Mouse (Mus musculus) neutrophil, adult 83 days (primary cell): ENCODE measurements around the gene Glmp. TPM values are rescaled to one million over a fixed set of nuclear protein-coding genes. Genes with fewer than 3 reads are reported as not detected.

ENCODE experiments used
- total RNA-seq, 2 experiments: library from RNA; stranded (reverse); gene quantifications; one replicate each; pipeline ENCODE4 v1.2.4; 2023

Gene Glmp
- 100 to 1,000 TPM; 114 to 115 TPM for total RNA-seq

DNA sequence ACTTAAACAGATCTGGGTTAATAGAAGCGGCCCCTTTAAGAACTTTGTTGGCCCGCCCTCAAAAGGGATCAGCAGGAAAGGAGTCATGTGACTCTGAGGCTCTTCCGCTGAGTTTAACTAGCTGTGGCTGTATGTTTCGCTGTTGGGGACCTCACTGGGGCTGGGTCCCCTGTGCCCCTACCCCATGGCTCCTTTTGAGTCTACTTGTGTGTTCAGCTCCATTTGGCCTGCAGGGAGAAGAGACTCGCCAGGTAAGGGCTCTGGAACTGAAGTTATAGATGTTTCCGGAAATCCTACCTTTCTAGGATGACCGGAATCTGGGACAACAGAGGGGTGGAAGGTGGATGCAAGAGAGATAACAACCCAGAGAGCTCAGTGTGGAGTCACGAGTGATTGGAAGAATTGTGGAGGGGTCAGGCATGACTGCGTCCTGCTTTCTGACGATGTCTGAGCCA is at the start of gene Glmp:
Gene Glmp, plus strand, starts transcription at position 73 of the 455 bp plus-strand sequence.

DNA sequence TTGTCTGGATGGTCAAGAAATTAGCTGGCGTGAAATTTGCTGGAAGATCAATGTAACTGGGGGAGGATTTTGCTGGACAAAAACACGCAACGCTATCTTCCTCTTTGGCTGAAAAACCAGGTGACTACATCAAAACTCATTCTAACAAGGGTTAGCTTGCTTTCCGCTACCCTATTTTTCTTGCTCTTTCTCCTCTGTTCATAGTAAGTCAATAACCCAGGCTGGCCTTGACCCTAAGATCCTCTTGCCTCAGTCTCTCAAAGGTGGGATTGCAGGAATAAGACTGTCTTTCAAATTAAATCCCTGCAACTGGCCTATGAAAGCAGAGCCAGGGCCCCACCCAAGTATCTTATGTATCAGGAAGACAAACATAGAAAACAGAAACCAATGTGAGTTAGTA is 37.7 kb upstream of the Glmp start, which contains the start of gene Gm38392:
Gene Gm38392, minus strand, starts transcription at position 101 of the 400 bp plus-strand sequence.

DNA sequence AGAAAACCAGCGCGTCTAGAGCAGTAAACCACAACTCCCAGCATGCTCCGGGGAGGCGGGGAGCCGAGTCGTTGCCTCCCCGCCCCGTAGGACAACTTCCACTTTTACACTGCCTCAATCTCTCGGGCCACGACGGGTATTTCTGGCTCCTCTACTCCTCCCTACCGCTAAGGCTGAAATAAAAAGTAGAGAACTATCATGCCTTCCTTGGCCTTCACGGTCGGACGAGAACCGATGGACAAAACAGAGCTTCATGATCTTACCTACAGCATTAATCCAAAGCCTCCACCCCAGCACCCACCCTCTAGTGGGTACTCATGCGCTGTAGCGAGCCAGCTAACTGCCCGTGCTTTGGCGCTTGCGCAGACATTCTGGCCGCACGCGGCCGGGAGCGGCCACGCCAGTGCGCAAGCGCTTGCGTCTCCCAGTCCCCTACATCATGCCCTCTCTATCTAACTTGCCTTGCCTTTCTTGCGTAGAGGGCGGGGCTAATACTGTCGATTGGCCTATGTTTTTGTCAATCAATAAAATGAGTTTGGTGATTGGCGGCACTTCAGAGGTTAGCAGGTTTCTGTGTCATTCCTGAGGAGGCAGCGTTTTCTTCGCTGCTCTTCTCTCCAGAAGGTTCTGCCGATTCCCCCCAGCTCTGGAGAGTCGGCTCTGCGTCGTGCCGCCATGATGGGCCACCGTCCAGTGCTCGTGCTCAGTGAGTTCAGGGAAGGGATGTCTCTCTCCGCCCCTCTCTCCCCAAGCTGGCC is 28.1 kb upstream of the Glmp start, which contains the start of the genes Tsacc and Cct3:
Gene Tsacc, minus strand, starts transcription at position 439 of the 758 bp plus-strand sequence.
Gene Cct3, plus strand, starts transcription at position 556 of the 758 bp plus-strand sequence.

DNA sequence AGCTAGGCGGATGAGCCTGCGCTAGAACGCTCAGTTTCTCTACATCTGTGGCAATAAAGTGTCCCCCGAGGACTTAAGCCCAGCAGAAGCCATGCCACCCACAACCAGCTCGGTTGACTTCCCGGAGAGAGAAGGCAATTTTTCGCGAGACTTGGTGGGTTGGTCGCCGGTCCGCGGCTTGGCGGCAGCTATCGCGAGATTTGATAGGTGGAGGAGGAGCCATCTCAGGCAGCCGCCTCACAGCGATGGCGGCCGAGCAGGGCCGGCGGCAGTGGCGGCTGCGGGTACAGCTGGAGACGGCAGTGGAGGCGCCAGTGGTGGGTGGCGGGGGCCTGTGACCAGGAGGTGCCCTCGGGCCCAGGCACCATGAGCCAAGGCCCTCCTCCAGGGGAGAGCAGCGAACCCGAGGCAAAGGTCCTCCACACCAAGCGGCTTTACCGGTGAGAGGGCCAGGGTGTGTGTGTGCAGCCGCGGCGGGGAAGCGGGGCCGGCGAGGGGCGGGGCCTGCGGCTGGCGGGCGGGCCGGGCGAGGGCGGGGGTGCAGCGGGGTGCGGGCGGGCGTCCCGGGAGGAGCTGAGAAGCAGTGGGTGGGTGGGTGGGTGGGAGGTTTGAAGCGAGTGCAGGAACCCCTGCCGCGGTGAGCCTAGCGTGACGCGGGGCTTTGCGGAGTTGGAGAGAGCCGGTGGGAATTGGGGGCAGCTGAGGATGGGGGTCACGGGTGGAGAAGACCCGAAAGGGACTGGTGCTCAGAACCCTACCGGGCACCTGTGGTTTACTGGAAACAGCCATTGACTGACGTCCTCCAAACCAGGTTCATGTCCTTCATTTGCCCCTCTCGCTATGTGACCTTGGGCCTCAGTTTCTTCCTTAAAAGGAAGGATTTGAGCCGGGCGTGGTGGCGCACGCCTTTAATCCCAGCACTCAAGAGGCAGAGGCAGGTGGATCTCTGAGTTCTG is 11.5 kb downstream of the Glmp start, which contains the start of the genes Tmem79 and Smg5:
Gene Tmem79, minus strand, starts transcription at position 91 of the 956 bp plus-strand sequence.
Gene Smg5, plus strand, starts transcription at position 203 of the 956 bp plus-strand sequence.

DNA sequence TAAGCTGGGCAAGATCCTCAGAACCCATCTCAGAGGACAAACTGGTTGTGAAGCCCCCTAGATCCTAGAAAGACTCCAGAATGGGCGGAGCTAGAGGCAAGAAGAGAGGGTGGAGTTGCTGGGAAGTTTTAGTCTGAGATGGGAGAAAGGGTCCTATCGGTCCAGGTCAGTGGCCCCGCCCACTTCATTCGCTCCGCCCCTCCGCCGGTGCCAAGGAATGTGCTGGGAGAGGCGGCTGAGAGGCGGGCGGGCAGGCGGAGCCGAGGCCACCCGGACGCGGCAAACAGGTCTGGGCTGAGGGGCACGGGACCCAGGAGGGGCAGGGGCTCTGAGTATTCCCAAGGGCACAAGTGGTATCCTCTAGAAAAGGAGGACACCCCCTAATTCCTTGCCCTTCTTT is 39.5 kb downstream of the Glmp start, which contains the start of gene Paqr6:
Gene Paqr6, plus strand, starts transcription at position 248 of the 400 bp plus-strand sequence.

DNA sequence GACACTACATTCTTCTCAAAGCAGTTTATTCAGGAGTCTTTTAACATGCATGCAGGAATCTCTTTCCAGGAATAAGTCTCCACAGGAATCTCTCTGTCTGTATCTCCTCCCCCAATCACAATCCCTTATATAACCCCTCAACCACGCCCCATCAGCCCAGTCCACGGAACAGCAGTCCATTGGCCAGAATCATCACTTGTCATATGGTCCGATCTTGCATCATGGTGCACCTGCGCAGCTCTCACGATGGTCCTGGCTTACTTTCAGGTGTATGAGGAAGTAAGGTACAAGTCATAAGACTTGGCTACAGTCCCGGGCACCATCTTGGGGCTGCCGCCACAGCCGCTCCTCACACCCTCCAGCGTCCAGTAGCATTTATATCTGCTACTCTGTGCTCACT is 47.8 kb downstream of the Glmp start, which contains the start of gene Bglap3:
Gene Bglap3, minus strand, starts transcription at position 101 of the 400 bp plus-strand sequence.

DNA sequence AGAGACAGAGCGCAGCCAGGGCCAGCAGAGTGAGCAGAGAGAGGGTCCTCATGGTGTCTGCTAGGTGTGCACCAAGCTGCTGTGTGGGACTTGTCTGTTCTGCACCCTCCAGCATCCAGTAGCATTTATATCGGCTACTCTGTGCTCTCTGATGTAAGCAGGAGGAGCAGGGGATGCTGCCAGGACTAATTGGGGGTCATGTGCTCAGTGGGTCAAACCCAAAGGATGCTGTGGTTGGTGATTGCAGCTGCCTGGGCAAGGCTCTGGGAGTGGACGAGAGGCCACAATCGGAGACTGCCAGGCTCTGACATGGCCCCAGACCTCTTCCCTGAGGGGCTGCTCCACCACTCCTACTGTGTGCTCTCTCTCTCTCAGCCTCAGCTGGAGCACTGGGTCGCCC is 53.8 kb downstream of the Glmp start, which contains the start of gene Bglap2:
Gene Bglap2, minus strand, starts transcription at position 101 of the 400 bp plus-strand sequence.

Other genes with a start within 250 kb of the Glmp start
- gene Ttc24, start 246.7 kb upstream of the Glmp start, total RNA-seq: not detected
- gene Iqgap3, start 243.1 kb upstream of the Glmp start, total RNA-seq: 10 to 100 TPM; 35.3 to 39.7 TPM
- gene Mef2d, start 182.7 kb upstream of the Glmp start, total RNA-seq: 10 to 100 TPM; 55.4 to 69.5 TPM
- gene Rhbg, start 70.3 kb upstream of the Glmp start, total RNA-seq: not detected
- gene Gm38392, start 37.8 kb upstream of the Glmp start, total RNA-seq: not detected
- gene Tsacc, start 28.0 kb upstream of the Glmp start, total RNA-seq: 1 to 10 TPM in 1 of 2 experiments, not detected in 1; 1.3 TPM
- gene Cct3, start 27.9 kb upstream of the Glmp start, total RNA-seq: 10 to 100 TPM; 66.6 to 69.9 TPM
- 1 to 10 TPM; 1.2 to 1.3 TPM for gene Tmem79, start 11.1 kb downstream of the Glmp start, total RNA-seq
- gene Smg5, start 11.2 kb downstream of the Glmp start, total RNA-seq: 10 to 100 TPM; 48.0 to 51.9 TPM
- gene Paqr6, start 39.6 kb downstream of the Glmp start, total RNA-seq: 1 to 10 TPM in 1 of 2 experiments, under 1 TPM in 1; 0.46 to 1.1 TPM
- gene Bglap3, start 47.7 kb downstream of the Glmp start, total RNA-seq: 10 to 100 TPM; 15.2 to 25.3 TPM
- 10 to 100 TPM; 26.3 to 43.3 TPM for gene Bglap2, start 53.7 kb downstream of the Glmp start, total RNA-seq
- gene Bglap, start 59.4 kb downstream of the Glmp start, total RNA-seq: 100 to 1,000 TPM; 105 to 139 TPM
- gene Pmf1, start 85.3 kb downstream of the Glmp start, total RNA-seq: 10 to 100 TPM; 59.0 to 65.4 TPM
- gene Slc25a44, start 100.1 kb downstream of the Glmp start, total RNA-seq: 10 to 100 TPM; 16.1 to 16.3 TPM
- 100 to 1,000 TPM; 296 to 331 TPM for gene Sema4a, start 136.2 kb downstream of the Glmp start, total RNA-seq
- gene Lmna, start 184.9 kb downstream of the Glmp start, total RNA-seq: 10 to 100 TPM; 17.1 to 26.2 TPM
- under 1 TPM; 0.20 to 0.33 TPM for gene Mex3a, start 207.4 kb downstream of the Glmp start, total RNA-seq
- gene Rab25, start 223.3 kb downstream of the Glmp start, total RNA-seq: not detected
- gene Lamtor2, start 228.1 kb downstream of the Glmp start, total RNA-seq: 10 to 100 TPM; 74.0 to 89.2 TPM
- gene Ubqln4, start 228.7 kb downstream of the Glmp start, total RNA-seq: 10 to 100 TPM; 20.0 to 20.2 TPM